Mouse (Mus musculus): ENCODE measurements around the gene Ap4s1. TPM values are rescaled to one million over a fixed set of nuclear protein-coding genes. Genes with fewer than 3 reads are reported as not detected.

Gene Ap4s1
- polyA plus RNA-seq, 1 experiment: 38.5 TPM

DNA sequence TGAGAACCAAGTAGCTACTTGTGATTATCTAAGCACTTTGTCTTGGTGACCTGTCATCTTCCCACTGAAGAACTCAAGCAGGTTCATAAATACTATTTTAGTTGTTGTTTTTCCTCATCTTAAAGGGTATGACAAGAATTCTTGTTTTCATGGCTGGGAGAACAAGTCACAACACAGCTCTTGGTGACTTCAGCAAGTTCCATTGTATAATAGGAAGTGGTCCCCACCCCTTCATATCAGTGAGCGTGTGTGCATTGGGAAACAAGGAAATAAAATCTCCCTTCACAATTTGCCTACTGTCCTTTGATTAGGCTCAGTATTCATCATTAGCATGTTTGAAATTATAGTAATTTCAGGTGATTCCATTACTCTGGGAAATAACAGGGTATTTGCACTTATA lies 4.1 kb downstream of the Ap4s1 start:
- H3K27ac ChIP-seq (ENCODE audit: control insufficient read depth, insufficient read depth, low read depth, low read length, poor library complexity): no peak overlapping the region
- peaks cover 3% of the 10 kb centered on the region; the same call in 1 of the 2 replicates for H3K4me1 ChIP-seq (ENCODE audit: control insufficient read depth, insufficient read depth, low read length)
- no peak for TF ChIP-seq POLR2A (IDR thresholded peaks at IDR 0.05; ENCODE audit: borderline replicate concordance, control insufficient read depth, low read depth, low read length)
- no peak for TF ChIP-seq CTCF (IDR thresholded peaks at IDR 0.05; ENCODE audit: control insufficient read depth, insufficient read depth, low read length)
- no peak overlapping the region for H3K4me3 ChIP-seq (replicated peaks; ENCODE audit: control insufficient read depth, low read depth, low read length)
- 27% methylated on average over 1 of the region's 1 CpGs for WGBS

DNA sequence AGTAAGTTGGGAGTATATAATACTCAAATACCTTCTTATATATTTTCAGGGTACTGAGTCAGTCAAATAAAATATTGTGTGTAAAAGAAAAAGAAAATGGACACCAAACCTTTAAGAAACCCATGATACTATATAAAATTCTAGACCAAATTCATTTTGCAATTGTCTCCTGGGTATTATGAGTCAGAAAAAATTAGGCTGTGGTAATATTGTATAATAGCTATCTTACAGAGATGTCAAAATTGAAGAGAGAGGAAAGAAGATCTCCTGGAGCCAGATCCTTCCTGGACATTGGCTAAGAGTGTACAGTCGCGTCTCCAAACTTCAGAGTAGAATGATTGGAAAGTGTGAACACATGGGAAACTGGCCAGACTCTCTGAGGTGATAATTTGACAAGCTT lies 5.3 kb downstream of the Ap4s1 start:
- H3K4me3 ChIP-seq (replicated peaks; ENCODE audit: control insufficient read depth, low read depth, low read length): no peak overlapping the region
- H3K27ac ChIP-seq (ENCODE audit: control insufficient read depth, insufficient read depth, low read depth, low read length, poor library complexity): no peak overlapping the region
- 71% methylated on average over 2 of the region's 2 CpGs for WGBS
- H3K4me1 ChIP-seq (ENCODE audit: control insufficient read depth, insufficient read depth, low read length): peaks cover 3% of the 10 kb centered on the region; the same call in 1 of the 2 replicates
- TF ChIP-seq CTCF (IDR thresholded peaks at IDR 0.05; ENCODE audit: control insufficient read depth, insufficient read depth, low read length): no peak
- TF ChIP-seq POLR2A (IDR thresholded peaks at IDR 0.05; ENCODE audit: borderline replicate concordance, control insufficient read depth, low read depth, low read length): no peak

DNA sequence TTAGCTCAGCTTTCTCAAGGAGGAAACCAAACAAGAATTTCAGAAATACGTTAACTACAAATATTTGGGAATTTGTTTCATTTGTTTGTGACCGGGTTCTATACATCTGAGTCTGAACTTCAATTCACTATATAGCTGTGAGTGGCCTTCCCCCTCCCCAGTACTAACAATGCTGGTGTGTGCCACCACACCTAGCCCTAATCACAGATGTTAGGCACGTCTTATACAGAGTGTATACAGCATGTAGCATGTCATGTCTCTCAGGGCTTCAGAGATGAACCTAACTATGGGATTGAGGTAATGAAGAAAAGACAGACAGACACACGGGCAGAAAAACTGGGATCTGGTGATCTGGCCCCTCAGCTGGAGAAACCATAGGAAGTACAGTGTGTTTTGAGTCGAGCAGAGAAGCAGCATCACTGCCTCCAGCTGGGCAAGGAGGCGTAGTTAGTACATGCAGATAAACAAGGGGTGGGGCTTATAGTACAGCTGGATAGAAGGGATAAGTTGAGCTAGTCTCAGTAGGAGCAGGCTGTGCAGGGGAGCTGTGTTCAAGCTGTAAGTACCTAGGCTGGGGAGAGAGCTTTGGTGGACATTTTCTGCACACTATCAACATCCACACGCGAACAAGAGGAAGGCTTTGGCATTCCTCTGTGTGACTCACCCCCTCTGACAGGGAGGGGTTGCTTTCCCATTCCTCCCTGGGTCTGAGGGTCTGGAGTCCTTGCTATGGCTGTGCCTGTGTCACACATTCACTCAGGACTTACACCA lies 9.0 kb downstream of the Ap4s1 start:
- WGBS: 66% methylated on average over 8 of the region's 8 CpGs
- TF ChIP-seq CTCF (IDR thresholded peaks at IDR 0.05; ENCODE audit: control insufficient read depth, insufficient read depth, low read length): no peak
- TF ChIP-seq POLR2A (IDR thresholded peaks at IDR 0.05; ENCODE audit: borderline replicate concordance, control insufficient read depth, low read depth, low read length): peak; percentile 31; the same call in 1 of the 2 replicates
- H3K4me1 ChIP-seq (ENCODE audit: control insufficient read depth, insufficient read depth, low read length): no peaks in the 10 kb centered on the region; the same call in 1 of the 2 replicates
- peak overlapping the region; percentile 56 for H3K4me3 ChIP-seq (replicated peaks; ENCODE audit: control insufficient read depth, low read depth, low read length)
- peak overlapping the region; percentile 79 for H3K27ac ChIP-seq (ENCODE audit: control insufficient read depth, insufficient read depth, low read depth, low read length, poor library complexity)

DNA sequence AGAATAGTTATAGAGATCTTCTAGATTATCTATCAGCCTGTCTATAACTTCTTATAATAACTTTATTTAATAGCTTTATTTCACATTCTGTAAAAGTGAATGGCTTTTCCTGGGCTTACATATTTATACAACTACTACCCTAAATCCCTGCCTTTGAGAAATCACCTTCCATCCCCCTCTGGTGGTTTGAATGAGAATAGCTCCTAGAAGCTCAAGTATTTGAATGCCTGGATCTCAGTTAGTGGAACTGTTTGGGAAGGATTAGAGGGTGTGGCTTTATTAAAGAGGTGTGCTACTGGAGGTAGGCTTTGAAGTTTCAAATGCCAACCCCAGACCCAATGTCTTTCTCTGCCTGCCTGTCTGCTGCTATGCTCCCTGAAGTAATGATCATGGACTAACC lies 10.9 kb downstream of the Ap4s1 start:
- TF ChIP-seq POLR2A (IDR thresholded peaks at IDR 0.05; ENCODE audit: borderline replicate concordance, control insufficient read depth, low read depth, low read length) (no peak), CTCF (IDR thresholded peaks at IDR 0.05; ENCODE audit: control insufficient read depth, insufficient read depth, low read length) (no peak)
- H3K27ac ChIP-seq (ENCODE audit: control insufficient read depth, insufficient read depth, low read depth, low read length, poor library complexity): no peak overlapping the region
- H3K4me1 ChIP-seq (ENCODE audit: control insufficient read depth, insufficient read depth, low read length): no peaks in the 10 kb centered on the region; the same call in 1 of the 2 replicates
- no peak overlapping the region for H3K4me3 ChIP-seq (replicated peaks; ENCODE audit: control insufficient read depth, low read depth, low read length)

DNA sequence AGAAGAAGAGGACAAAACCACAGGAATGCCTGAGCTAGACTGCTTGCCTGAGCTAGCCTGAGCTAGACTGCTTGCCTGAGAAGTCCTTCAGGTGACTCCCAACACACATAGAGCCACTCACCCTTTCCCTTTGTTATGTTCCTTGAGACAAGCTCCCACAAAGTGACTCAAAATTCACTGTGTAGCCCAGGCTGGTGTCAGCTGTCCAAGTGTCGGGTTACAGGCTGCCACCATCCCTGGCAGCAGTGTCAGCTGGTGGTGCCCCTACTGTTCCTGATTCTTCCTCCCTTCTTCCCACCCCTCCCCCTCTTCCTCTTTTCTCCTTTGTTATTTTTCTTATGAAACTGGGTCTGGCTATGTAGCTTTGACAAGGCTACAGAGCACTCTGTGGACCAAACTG lies 13.0 kb downstream of the Ap4s1 start:
- Histone ChIP-seq H3K4me1 (ENCODE audit: control insufficient read depth, insufficient read depth, low read length) (no peaks in the 10 kb centered on the region; the same call in 1 of the 2 replicates), H3K27ac (ENCODE audit: control insufficient read depth, insufficient read depth, low read depth, low read length, poor library complexity) (no peak overlapping the region), H3K4me3 (replicated peaks; ENCODE audit: control insufficient read depth, low read depth, low read length) (no peak overlapping the region)
- TF ChIP-seq POLR2A (IDR thresholded peaks at IDR 0.05; ENCODE audit: borderline replicate concordance, control insufficient read depth, low read depth, low read length): no peak
- no peak for TF ChIP-seq CTCF (IDR thresholded peaks at IDR 0.05; ENCODE audit: control insufficient read depth, insufficient read depth, low read length)
- WGBS: 36% methylated on average over 1 of the region's 1 CpGs

DNA sequence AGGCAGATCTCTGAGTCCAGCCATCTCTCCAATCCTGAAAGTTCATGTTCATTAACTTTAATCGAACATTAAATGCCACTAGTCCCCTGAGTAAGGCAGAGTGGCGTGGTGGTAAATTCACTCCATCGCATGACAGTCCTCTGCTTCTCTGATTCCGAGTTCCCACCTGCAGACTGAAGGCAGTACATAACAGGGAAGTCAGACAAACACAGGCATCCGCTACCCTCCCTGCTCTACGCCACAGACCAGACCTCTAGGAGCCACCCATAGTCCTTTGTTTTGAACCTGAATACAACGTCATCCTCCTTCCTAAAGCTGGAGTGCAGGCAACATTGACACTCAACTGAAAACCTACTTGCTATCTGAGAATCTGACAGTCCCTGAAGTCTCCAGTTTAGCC lies 13.7 kb downstream of the Ap4s1 start:
- TF ChIP-seq CTCF (IDR thresholded peaks at IDR 0.05; ENCODE audit: control insufficient read depth, insufficient read depth, low read length): no peak
- WGBS: 55% methylated on average over 7 of the region's 7 CpGs
- H3K4me1 ChIP-seq (ENCODE audit: control insufficient read depth, insufficient read depth, low read length): no peaks in the 10 kb centered on the region; the same call in 1 of the 2 replicates
- H3K27ac ChIP-seq (ENCODE audit: control insufficient read depth, insufficient read depth, low read depth, low read length, poor library complexity): no peak overlapping the region
- H3K4me3 ChIP-seq (replicated peaks; ENCODE audit: control insufficient read depth, low read depth, low read length): no peak overlapping the region

DNA sequence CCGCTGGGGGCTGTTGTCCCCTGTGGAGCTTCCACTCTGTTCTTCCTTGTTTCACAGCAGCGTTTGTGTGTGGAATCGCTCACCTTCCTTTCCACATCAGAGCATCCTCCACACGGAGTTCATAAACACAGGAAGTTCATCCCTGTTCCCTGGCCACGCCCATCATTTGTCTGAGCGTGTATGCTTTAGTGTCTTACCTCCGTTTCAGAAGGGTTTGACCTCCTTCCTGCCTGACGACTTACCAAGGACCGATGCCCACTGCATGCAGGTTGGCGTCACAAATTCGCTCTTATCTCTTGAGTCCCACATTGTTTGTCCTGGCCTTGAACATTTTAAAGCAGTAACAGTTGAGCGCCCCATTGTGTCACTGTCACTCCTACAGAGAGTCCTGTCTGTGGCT lies 14.9 kb downstream of the Ap4s1 start:
- no peak for TF ChIP-seq CTCF (IDR thresholded peaks at IDR 0.05; ENCODE audit: control insufficient read depth, insufficient read depth, low read length)
- no peak for TF ChIP-seq POLR2A (IDR thresholded peaks at IDR 0.05; ENCODE audit: borderline replicate concordance, control insufficient read depth, low read depth, low read length)
- H3K4me3 ChIP-seq (replicated peaks; ENCODE audit: control insufficient read depth, low read depth, low read length): no peak overlapping the region
- 69% methylated on average over 12 of the region's 12 CpGs for WGBS
- no peak overlapping the region for H3K27ac ChIP-seq (ENCODE audit: control insufficient read depth, insufficient read depth, low read depth, low read length, poor library complexity)
- H3K4me1 ChIP-seq (ENCODE audit: control insufficient read depth, insufficient read depth, low read length): no peaks in the 10 kb centered on the region; the same call in none of the 2 replicates

DNA sequence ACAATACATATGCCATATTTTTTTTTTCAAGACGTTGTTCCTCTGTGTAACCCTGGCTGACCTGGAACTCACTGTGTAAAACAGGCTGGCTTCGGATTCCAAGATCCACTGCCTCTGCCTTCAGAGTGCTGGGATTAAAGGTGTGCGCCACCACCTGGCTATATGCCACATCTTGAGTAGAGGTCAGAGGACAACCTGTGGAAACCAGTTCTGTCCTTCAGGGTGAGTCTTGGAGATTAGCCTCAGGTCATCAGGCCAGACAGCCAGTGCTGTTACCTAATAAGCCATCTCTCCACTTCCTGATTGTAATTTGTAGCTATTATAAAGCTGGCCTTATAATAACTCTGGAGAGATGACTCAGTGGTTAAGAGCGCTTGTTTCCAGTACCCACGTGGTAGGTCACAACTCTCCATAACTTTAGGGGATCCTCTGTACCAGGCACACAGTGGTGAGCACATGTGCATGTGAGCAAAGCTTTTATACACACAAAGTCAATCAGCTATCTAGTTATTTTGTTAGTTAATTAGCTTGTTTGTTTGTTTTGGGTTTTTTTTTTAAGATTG lies 15.9 kb downstream of the Ap4s1 start:
- no peak overlapping the region for H3K27ac ChIP-seq (ENCODE audit: control insufficient read depth, insufficient read depth, low read depth, low read length, poor library complexity)
- 73% methylated on average over 5 of the region's 5 CpGs for WGBS

More for the DNA sequence above, 15.9 kb downstream of the Ap4s1 start:
- TF ChIP-seq POLR2A (IDR thresholded peaks at IDR 0.05; ENCODE audit: borderline replicate concordance, control insufficient read depth, low read depth, low read length) (no peak), CTCF (IDR thresholded peaks at IDR 0.05; ENCODE audit: control insufficient read depth, insufficient read depth, low read length) (no peak)
- no peaks in the 10 kb centered on the region; the same call in none of the 2 replicates for H3K4me1 ChIP-seq (ENCODE audit: control insufficient read depth, insufficient read depth, low read length)
- no peak overlapping the region for H3K4me3 ChIP-seq (replicated peaks; ENCODE audit: control insufficient read depth, low read depth, low read length)
